Mouse (Mus musculus) CH12.LX (cell line): Measurements from ENCODE around the gene Tctn1. TPM values are rescaled to one million over a fixed set of nuclear protein-coding genes. Genes with fewer than 3 reads are reported as not detected.

ENCODE experiments used
- DNase-seq: peaks from one replicate; pipeline ENCODE4 v3.0.0-alpha.2; 2013; ENCODE audit errors: extremely low read depth
- H3K27ac ChIP-seq: 2 replicates; pipeline ENCODE4 v1.5.1; 2012; ENCODE audit warnings: low read depth, mild to moderate bottlenecking, control low read depth, moderate library complexity; ENCODE audit not compliant: insufficient read depth
- H3K27me3 ChIP-seq: replicated peaks from 2 replicates; pipeline ENCODE3; 2012; ENCODE audit warnings: inconsistent platforms
- H3K36me3 ChIP-seq, 2 experiments: replicated peaks in 1 of 2; 2 replicates each; pipeline versions ENCODE3 to v1.6.1; 2012; ENCODE audit warnings: inconsistent platforms in 1 of 2, low read length in 1 of 2, mild to moderate bottlenecking in 1 of 2, mixed read lengths in 1 of 2, moderate library complexity in 1 of 2; ENCODE audit not compliant: control insufficient read depth in 1 of 2, insufficient read depth in 1 of 2
- H3K4me1 ChIP-seq, 2 experiments: 2 replicates each; pipeline ENCODE4 v1.6.1; 2012; ENCODE audit warnings: inconsistent platforms in 1 of 2, moderate library complexity in 1 of 2; ENCODE audit not compliant: insufficient read depth in 2 of 2, control insufficient read depth in 1 of 2
- H3K4me2 ChIP-seq: 2 replicates; pipeline ENCODE4 v1.6.1; 2012; ENCODE audit warnings: low read depth, mild to moderate bottlenecking, control low read depth; ENCODE audit not compliant: poor library complexity, insufficient read depth, severe bottlenecking
- H3K4me3 ChIP-seq, 3 experiments: fragments of 150-350 bp in 1 of 3; sonication (generic) in 1 of 3; replicated peaks in 1 of 3; 2 replicates each; pipeline versions ENCODE3 to v1.5.1; 2011 to 2012; ENCODE audit warnings: low read depth in 2 of 3, low read length in 2 of 3, mild to moderate bottlenecking in 2 of 3, moderate library complexity in 2 of 3, control low read depth in 1 of 3, improper control_type of control experiment in 1 of 3, inconsistent platforms in 1 of 3, mixed read lengths in 1 of 3; ENCODE audit not compliant: poor library complexity in 1 of 3
- H3K79me2 ChIP-seq: replicated peaks from 2 replicates; pipeline ENCODE4 v1.6.1; 2012; ENCODE audit warnings: mild to moderate bottlenecking, moderate library complexity; ENCODE audit not compliant: control insufficient read depth, poor library complexity, insufficient read depth, severe bottlenecking; ENCODE audit errors: extremely low read depth
- H3K9ac ChIP-seq: 2 replicates; pipeline ENCODE4 v1.6.1; 2012; ENCODE audit warnings: low read depth, mild to moderate bottlenecking, control low read depth, moderate library complexity; ENCODE audit not compliant: insufficient read depth
- H3K9me3 ChIP-seq: replicated peaks from 2 replicates; pipeline ENCODE3; 2012; ENCODE audit warnings: low read length, inconsistent platforms, mixed read lengths
- BHLHE40 ChIP-seq: IDR thresholded peaks from 2 replicates; pipeline ENCODE4 v1.6.1; 2011; ENCODE audit warnings: mild to moderate bottlenecking, low read depth, low read length, improper control_type of control experiment
- CTCF ChIP-seq, 2 experiments: IDR thresholded peaks in 1 of 2; conservative IDR thresholded peaks in 1 of 2; 2 replicates each; pipeline ENCODE4 v1.5.1; 2011 to 2012; ENCODE audit warnings: low read depth in 2 of 2, low read length in 2 of 2, improper control_type of control experiment in 1 of 2, inconsistent platforms in 1 of 2, mild to moderate bottlenecking in 1 of 2, moderate library complexity in 1 of 2
- IRF4 ChIP-seq: IDR thresholded peaks from 2 replicates; pipeline ENCODE4 v1.6.1; 2014; ENCODE audit warnings: low read depth, mild to moderate bottlenecking, inconsistent platforms, low read length, improper control_type of control experiment
- KAT2A ChIP-seq: IDR thresholded peaks from 2 replicates; pipeline ENCODE4 v1.6.1; 2012; ENCODE audit warnings: low read length, improper control_type of control experiment, inconsistent platforms; ENCODE audit not compliant: insufficient replicate concordance
- MAX ChIP-seq: IDR thresholded peaks from 2 replicates; pipeline ENCODE4 v1.6.1; 2011; ENCODE audit warnings: low read length, improper control_type of control experiment
- MEF2A ChIP-seq: IDR thresholded peaks from 2 replicates; pipeline ENCODE4 v1.6.1; 2014; ENCODE audit warnings: low read depth, mild to moderate bottlenecking, inconsistent platforms, low read length, improper control_type of control experiment, borderline replicate concordance
- MXI1 ChIP-seq: IDR thresholded peaks from 2 replicates; pipeline ENCODE4 v1.6.1; 2011; ENCODE audit warnings: mild to moderate bottlenecking, low read depth, low read length, improper control_type of control experiment
- MYC ChIP-seq: IDR thresholded peaks from 2 replicates; pipeline ENCODE4 v1.6.1; 2011; ENCODE audit warnings: low read depth, mild to moderate bottlenecking, improper control_type of control experiment, low read length
- NRF1 ChIP-seq: IDR thresholded peaks from 2 replicates; pipeline ENCODE4 v1.6.1; 2014; ENCODE audit warnings: low read depth, mild to moderate bottlenecking, inconsistent platforms, low read length, improper control_type of control experiment, moderate library complexity
- PAX5 ChIP-seq: IDR thresholded peaks from 2 replicates; pipeline ENCODE4 v1.6.1; 2012; ENCODE audit warnings: low read length, inconsistent platforms, mixed read lengths
- POLR2AphosphoS2 ChIP-seq: IDR thresholded peaks from 2 replicates; pipeline ENCODE4 v1.6.1; 2011; ENCODE audit warnings: low read depth, low read length, improper control_type of control experiment
- SIN3A ChIP-seq: IDR thresholded peaks from 2 replicates; pipeline ENCODE4 v1.6.1; 2012; ENCODE audit warnings: low read length, improper control_type of control experiment, inconsistent platforms
- TCF12 ChIP-seq: IDR thresholded peaks from 2 replicates; pipeline ENCODE4 v1.6.1; 2014; ENCODE audit warnings: low read depth, mild to moderate bottlenecking, inconsistent platforms, low read length, improper control_type of control experiment
- UBTF ChIP-seq: IDR thresholded peaks from 2 replicates; pipeline ENCODE4 v1.6.1; 2012; ENCODE audit warnings: low read depth, mild to moderate bottlenecking, inconsistent platforms, low read length, improper control_type of control experiment, moderate library complexity
- USF1 ChIP-seq: IDR thresholded peaks from 2 replicates; pipeline ENCODE4 v1.6.1; 2014; ENCODE audit warnings: low read depth, mild to moderate bottlenecking, inconsistent platforms, low read length, improper control_type of control experiment
- dilution Hi-C: fragments of 300-500 bp; cut with MboI; formaldehyde crosslinking; loops from 2 replicates; pipeline ENCODE4 v1.14.3; 2020; ENCODE audit warnings: low sequenced_read_pairs; ENCODE audit not compliant: extremely low pct_unique_long_range_greater_than_20kb, extremely low pct_ligation_motif_present
- in situ Hi-C: fragments of 300-500 bp; cut with MboI; formaldehyde crosslinking; loops from 3 replicates; pipeline ENCODE4 v1.14.3; 2019; ENCODE audit warnings: low sequenced_read_pairs, low pct_ligation_motif_present, low pct_unique_long_range_greater_than_20kb, mixed read lengths
- polyA plus RNA-seq: library from polyadenylated mRNA; unstranded; fragments of >175 nt; gene quantifications from 2 replicates; pipeline ENCODE4 v1.2.1, GENCODE M21; 2012; ENCODE audit warnings: low read depth; ENCODE audit not compliant: insufficient read length
- total RNA-seq, 2 experiments: library from RNA; depleted of rRNA; stranded (reverse); fragments of 300-350 nt in 1 of 2; fragments of >200 nt in 1 of 2; gene quantifications; 2 replicates each; pipeline ENCODE4 v1.2.3; 2012 to 2014

The Tctn1 gene
- total and polyA plus RNA-seq, 3 experiments: 2.9 to 8.8 (median 3.7) TPM

- TF ChIP-seq MYC (no peak), UBTF (no peak), CTCF (conservative IDR thresholded peaks at IDR 0.05 in 1 of 2, IDR thresholded peaks at IDR 0.05 in 1 of 2; ENCODE audit: low read depth in 2 of 2, low read length in 2 of 2) (no peak), MAX (no peak), POLR2AphosphoS2 (no peak), BHLHE40 (peak; percentile 51), SIN3A (peak; percentile 64; the same call in 1 of the 2 replicates), MEF2A (0 out of 2 replicates have a peak, but pooled peaks have one; percentile 51), PAX5 (no peak)
- TF ChIP-seq, all 38 proteins: peak for 11
Observed at GRCm38 (mm10) chr5:122246547-122247167, 17.6 kb downstream of the Tctn1 start (continued).

DNA sequence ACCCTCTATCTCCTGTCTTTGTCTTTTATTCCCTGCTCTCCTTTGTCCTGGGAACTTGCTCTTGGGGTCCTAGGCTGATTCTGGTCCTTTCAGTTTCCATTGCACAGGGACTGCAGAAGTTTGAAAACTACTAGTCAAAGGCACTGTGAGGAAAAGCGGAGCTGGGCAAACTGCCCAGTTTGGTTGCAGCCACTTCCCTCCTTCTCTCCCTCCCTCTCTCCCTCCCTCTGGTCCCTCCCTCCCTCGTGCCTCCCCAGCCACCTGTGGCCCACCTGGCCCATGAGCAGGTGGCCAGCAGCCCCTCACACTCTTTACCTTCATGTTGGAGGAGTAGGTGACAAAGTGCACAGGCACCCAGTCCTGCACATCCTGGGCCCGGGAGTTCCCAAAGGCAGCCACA is 19.1 kb downstream of the Tctn1 start:
- Histone ChIP-seq H3K4me3 (no peak overlapping the region), H3K4me2 (no peak overlapping the region), H3K4me1 (peaks cover 13 to 26% of the 10 kb centered on the region in 2 experiments; a peak in 3 of 4 replicates), H3K9ac (no peak overlapping the region), H3K79me2 (no peaks in the 10 kb centered on the region), H3K9me3 (no peaks in the 10 kb centered on the region), H3K36me3 (peaks cover 52 to 85% of the 10 kb centered on the region in 2 experiments), H3K27me3 (no peaks in the 10 kb centered on the region), H3K27ac (no peak overlapping the region)
- no peak for DNase-seq
- no peak for TF ChIP-seq CTCF (conservative IDR thresholded peaks at IDR 0.05 in 1 of 2, IDR thresholded peaks at IDR 0.05 in 1 of 2; ENCODE audit: low read depth in 2 of 2, low read length in 2 of 2)
- TF ChIP-seq MAX: no peak
- no peak for TF ChIP-seq SIN3A
- no peak for TF ChIP-seq NRF1
- no peak for TF ChIP-seq TCF12
- TF ChIP-seq IRF4: no peak
- in situ Hi-C loops: no loop called here
- dilution Hi-C loops: no loop called here

- peaks cover 63 to 92% of the 10 kb centered on the region in 2 experiments for H3K36me3 ChIP-seq
- no peak for DNase-seq
- no peak overlapping the region for H3K4me2 ChIP-seq
- no peaks in the 10 kb centered on the region for H3K9me3 ChIP-seq
- no peak overlapping the region for H3K4me3 ChIP-seq
- in situ Hi-C loops: no loop called here
- H3K9ac ChIP-seq: no peak overlapping the region
- H3K27ac ChIP-seq: no peak overlapping the region
- H3K79me2 ChIP-seq: no peaks in the 10 kb centered on the region
- TF ChIP-seq KAT2A (no peak), MXI1 (no peak), CTCF (conservative IDR thresholded peaks at IDR 0.05 in 1 of 2, IDR thresholded peaks at IDR 0.05 in 1 of 2; ENCODE audit: low read depth in 2 of 2, low read length in 2 of 2) (no peak), USF1 (no peak), MEF2A (no peak)
- dilution Hi-C loops: no loop called here
- no peaks in the 10 kb centered on the region for H3K27me3 ChIP-seq
- peaks cover 13 to 26% of the 10 kb centered on the region in 2 experiments; a peak in 3 of 4 replicates for H3K4me1 ChIP-seq
Observed at GRCm38 (mm10) chr5:122243781-122244523, 20.3 kb downstream of the Tctn1 start.
